ENCODE assay signal across 8 mouse cellular contexts in the genomic region with DNA sequence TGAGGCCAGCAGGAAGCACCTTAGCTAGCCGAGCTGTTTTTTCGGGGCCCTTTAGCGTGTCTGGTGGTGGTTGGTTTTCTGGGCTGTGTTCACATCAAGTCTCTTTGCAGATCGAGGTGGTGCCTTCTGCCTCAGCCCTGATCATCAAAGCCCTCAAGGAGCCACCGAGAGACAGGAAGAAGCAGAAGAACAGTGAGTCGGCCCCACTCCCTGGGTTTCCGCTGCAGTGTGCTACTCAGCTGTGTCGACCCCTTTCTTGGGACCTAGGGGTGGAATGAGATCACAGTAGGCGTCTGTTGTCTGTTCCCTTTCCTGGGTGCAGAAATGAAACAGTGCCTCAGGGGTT. TPM values are rescaled to one million over a fixed set of nuclear protein-coding genes. Genes with fewer than 3 reads are reported as not detected.
DNase-seq lines count a peak whose midpoint lies in the region; ATAC-seq and TF ChIP-seq lines count a peak whose summit lies in the region.

No protein-coding gene starts in this region.

- WGBS in kidney, embryonic 16.5 days, result 4% methylated on average over 9 of the region's 9 CpGs
- 3% methylated on average over 9 of the region's 9 CpGs for WGBS in intestine, embryonic 16.5 days
- 17% methylated on average over 9 of the region's 9 CpGs for WGBS in olfactory bulb, adult 2 months

- peak overlapping the region; percentile 94 for H3K4me3 ChIP-seq in kidney, embryonic 16.5 days (ENCODE audit: low read length)
- H3K4me3 ChIP-seq in bone marrow macrophage, adult 2 months (ENCODE audit: insufficient read depth, low read length), result peak overlapping the region; percentile 99
- peak overlapping the region; percentile 96 for H3K4me3 ChIP-seq in intestine, embryonic 16.5 days (ENCODE audit: low read length)
- peak overlapping the region; percentile 69 for H3K4me3 ChIP-seq in olfactory bulb, adult 2 months (ENCODE audit: insufficient read depth, low read depth, low read length)

- no peak for ATAC-seq in kidney, embryonic 16.5 days (ENCODE audit: low FRiP score, low TSS enrichment)
- ATAC-seq in intestine, embryonic 16.5 days, result no peak

- TF ChIP-seq POLR2A in bone marrow macrophage, adult 2 months (IDR thresholded peaks at IDR 0.05; ENCODE audit: borderline replicate concordance, low read depth, low read length), result no peak
- TF ChIP-seq POLR2A in olfactory bulb, adult 2 months (IDR thresholded peaks at IDR 0.05; ENCODE audit: insufficient read depth, low read depth, low read length), result no peak

- no peak for TF ChIP-seq CTCF in bone marrow macrophage, adult 2 months (IDR thresholded peaks at IDR 0.05; ENCODE audit: low read depth, low read length)
- TF ChIP-seq CTCF in olfactory bulb, adult 2 months (IDR thresholded peaks at IDR 0.05; ENCODE audit: insufficient read depth, low read depth, low read length), result no peak

- peak overlapping the region; percentile 95 for H3K4me2 ChIP-seq in kidney, embryonic 16.5 days (replicated peaks; ENCODE audit: low read depth, low read length)
- peak overlapping the region; percentile 90 for H3K4me2 ChIP-seq in intestine, embryonic 16.5 days (ENCODE audit: low read depth, low read length)

- H3K4me1 ChIP-seq in kidney, embryonic 16.5 days (ENCODE audit: insufficient read depth, low read length), result peaks cover 52% of the 10 kb centered on the region
- H3K4me1 ChIP-seq in bone marrow macrophage, adult 2 months (ENCODE audit: control insufficient read depth, insufficient read depth, low read length), result peaks cover 26% of the 10 kb centered on the region
- H3K4me1 ChIP-seq in intestine, embryonic 16.5 days (ENCODE audit: control insufficient read depth, insufficient read depth, low read length), result peaks cover 39% of the 10 kb centered on the region
- peaks cover 26% of the 10 kb centered on the region for H3K4me1 ChIP-seq in olfactory bulb, adult 2 months (ENCODE audit: control insufficient read depth, insufficient read depth, low read length)

- no peaks in the 10 kb centered on the region for H3K9me3 ChIP-seq in kidney, embryonic 16.5 days (ENCODE audit: low read length)
- no peaks in the 10 kb centered on the region for H3K9me3 ChIP-seq in intestine, embryonic 16.5 days (ENCODE audit: control insufficient read depth, low read length)

- peaks cover 20% of the 10 kb centered on the region for H3K36me3 ChIP-seq in kidney, embryonic 16.5 days (ENCODE audit: insufficient read depth, low read length)
- peaks cover 17% of the 10 kb centered on the region for H3K36me3 ChIP-seq in intestine, embryonic 16.5 days (ENCODE audit: control insufficient read depth, insufficient read depth, low read length)

- peak overlapping the region; percentile 97 for H3K9ac ChIP-seq in kidney, embryonic 16.5 days (replicated peaks; ENCODE audit: low read length)
- H3K9ac ChIP-seq in intestine, embryonic 16.5 days (ENCODE audit: low read depth, low read length), result peak overlapping the region; percentile 95

- peak overlapping the region; percentile 91 for H3K27ac ChIP-seq in kidney, embryonic 16.5 days (ENCODE audit: low read length)
- peak overlapping the region; percentile 94 for H3K27ac ChIP-seq in bone marrow macrophage, adult 2 months (ENCODE audit: insufficient read depth, low read depth, low read length)
- H3K27ac ChIP-seq in intestine, embryonic 16.5 days (ENCODE audit: low read length), result peak overlapping the region; percentile 92
- H3K27ac ChIP-seq in olfactory bulb, adult 2 months (ENCODE audit: insufficient read depth, low read depth, low read length), result no peak overlapping the region

- DNase-seq in kidney, postnatal 25 days, result no peak
- no peak for DNase-seq in cerebellum, adult 11 months
- DNase-seq in layer of hippocampus, adult 18-20 months (ENCODE audit: low spot score in 2 of 2), result no peak
- no peak for DNase-seq in kidney, adult 11 months

- no peaks in the 10 kb centered on the region for H3K27me3 ChIP-seq in kidney, embryonic 16.5 days (ENCODE audit: insufficient read depth, low read length)
- no peaks in the 10 kb centered on the region for H3K27me3 ChIP-seq in intestine, embryonic 16.5 days (replicated peaks; ENCODE audit: control insufficient read depth, insufficient read depth, low read length)

RNA-seq across cellular contexts. Expression of a gene that starts 1.4 kb away (rescaled TPM):
- polyA plus RNA-seq in kidney, embryonic 16.5 days (2015; fragmentation: Nextera tagmentation; extraction: Ambion mirVana), result 11.7 and 12.2 TPM in 2 replicates
- polyA plus RNA-seq in bone marrow macrophage, adult 2 months (2012; ENCODE audit: insufficient read depth, insufficient read length, missing spikeins), result 12.0 and 13.2 TPM in 2 replicates
- 6.8 and 7.8 TPM in 2 replicates for polyA plus RNA-seq in intestine, embryonic 16.5 days (2015; fragmentation: Nextera tagmentation; extraction: Ambion mirVana)
- not detected in 2 replicates for polyA plus RNA-seq in olfactory bulb, adult 2 months (2012; ENCODE audit: insufficient read depth, insufficient read length, low replicate concordance, missing spikeins)
- total RNA-seq in layer of hippocampus, adult 18-20 months (2021), result 10 to 100 TPM; 30.3 to 38.7 TPM

RNA-seq across cellular contexts. Expression of a gene that starts 1.5 kb away (rescaled TPM):
- 149 and 176 TPM in 2 replicates for polyA plus RNA-seq in kidney, embryonic 16.5 days (2015; fragmentation: Nextera tagmentation; extraction: Ambion mirVana)
- 17.4 and 23.3 TPM in 2 replicates for polyA plus RNA-seq in bone marrow macrophage, adult 2 months (2012; ENCODE audit: insufficient read depth, insufficient read length, missing spikeins)
- 141 and 162 TPM in 2 replicates for polyA plus RNA-seq in intestine, embryonic 16.5 days (2015; fragmentation: Nextera tagmentation; extraction: Ambion mirVana)
- polyA plus RNA-seq in olfactory bulb, adult 2 months (2012; ENCODE audit: insufficient read depth, insufficient read length, low replicate concordance, missing spikeins), result not detected in 2 replicates
- total RNA-seq in layer of hippocampus, adult 18-20 months (2021), result 100 to 1,000 TPM in 1 of 2 experiments, 10 to 100 TPM in 1; 97.3 to 116 TPM

RNA-seq across cellular contexts. Expression of a gene that starts 19.0 kb away (rescaled TPM):
- polyA plus RNA-seq in kidney, embryonic 16.5 days (2015; fragmentation: Nextera tagmentation; extraction: Ambion mirVana), result 36.9 and 39.2 TPM in 2 replicates
- polyA plus RNA-seq in bone marrow macrophage, adult 2 months (2012; ENCODE audit: insufficient read depth, insufficient read length, missing spikeins), result 20.7 and 23.4 TPM in 2 replicates
- 21.5 and 26.6 TPM in 2 replicates for polyA plus RNA-seq in intestine, embryonic 16.5 days (2015; fragmentation: Nextera tagmentation; extraction: Ambion mirVana)
- not detected in 2 replicates for polyA plus RNA-seq in olfactory bulb, adult 2 months (2012; ENCODE audit: insufficient read depth, insufficient read length, low replicate concordance, missing spikeins)
- 10 to 100 TPM; 20.5 to 20.7 TPM for total RNA-seq in layer of hippocampus, adult 18-20 months (2021)

Comparison
In these comparisons a context has a peak if more than half of its experiments do, and no peak if none do; other contexts are left out.
1. RNA of a gene that starts 1.5 kb away (polyA plus RNA-seq): 149 to 176 TPM in kidney, embryonic 16.5 days, 141 to 162 TPM in intestine, embryonic 16.5 days and 17.4 to 23.3 TPM in bone marrow macrophage, adult 2 months; not detected in olfactory bulb, adult 2 months; every median in the first group is over 10 times any median in the second.
2. RNA of a gene that starts 19.0 kb away (polyA plus RNA-seq): 36.9 to 39.2 TPM in kidney, embryonic 16.5 days, 21.5 to 26.6 TPM in intestine, embryonic 16.5 days and 20.7 to 23.4 TPM in bone marrow macrophage, adult 2 months; not detected in olfactory bulb, adult 2 months; every median in the first group is over 10 times any median in the second.
3. Peak in every context shown above with its lines, with median percentiles within 50 percentile points of each other: H3K4me3 ChIP-seq.